Mouse (Mus musculus): ENCODE results near the gene Spata16. TPM values are rescaled to one million over a fixed set of nuclear protein-coding genes. Genes with fewer than 3 reads are reported as not detected.

Gene Spata16
- polyA plus RNA-seq, 1 experiment from 2014 or later = not detected

Small RNA genes within 50 kb of the gene (microRNA-seq; reads per million reads assigned to microRNA genes)
- not detected for gene Gm25773
- gene Gm44464 = not detected

Data from limb, embryonic 10.5 days (tissue).